Mouse (Mus musculus) liver, embryonic 12.5 days (tissue): ENCODE measurements around the gene Cd101. TPM values are rescaled to one million over a fixed set of nuclear protein-coding genes. Genes with fewer than 3 reads are reported as not detected.

Source experiments
- ATAC-seq: fragments of 200-750 bp; cut with Nextera tagmentation; 2 replicates; pipeline ENCODE4 v1.8.0; 2017; ENCODE audit warnings: moderate number of reproducible peaks, mild to moderate bottlenecking, moderate library complexity
- H3K27ac ChIP-seq: fragments of 300-500 bp; sonication (generic); 2 replicates; pipeline ENCODE4 v1.5.1; 2016; ENCODE audit warnings: mild to moderate bottlenecking
- H3K27me3 ChIP-seq: fragments of 300-500 bp; sonication (generic); replicated peaks from 2 replicates; pipeline ENCODE4 v1.6.1; 2016; ENCODE audit warnings: mild to moderate bottlenecking, moderate library complexity
- H3K36me3 ChIP-seq: fragments of 300-500 bp; sonication (generic); 2 replicates; pipeline ENCODE4 v1.6.1; 2016; ENCODE audit warnings: mild to moderate bottlenecking, moderate library complexity
- H3K4me1 ChIP-seq: fragments of 300-500 bp; sonication (generic); 2 replicates; pipeline ENCODE4 v1.6.1; 2016
- H3K4me2 ChIP-seq: fragments of 300-500 bp; sonication (generic); 2 replicates; pipeline ENCODE4 v1.6.1; 2016; ENCODE audit warnings: mild to moderate bottlenecking, moderate library complexity
- H3K4me3 ChIP-seq: fragments of 300-500 bp; sonication (generic); 2 replicates; pipeline ENCODE4 v1.5.1; 2016; ENCODE audit warnings: mild to moderate bottlenecking, moderate library complexity
- H3K9ac ChIP-seq: fragments of 300-500 bp; sonication (generic); 2 replicates; pipeline ENCODE4 v1.6.1; 2016; ENCODE audit warnings: mild to moderate bottlenecking, moderate library complexity
- H3K9me3 ChIP-seq: fragments of 300-500 bp; sonication (generic); replicated peaks from 2 replicates; pipeline ENCODE4 v1.6.1; 2016; ENCODE audit warnings: mild to moderate bottlenecking, moderate library complexity
- WGBS: fragments of 180-500 bp; shearing (Covaris S2); methylation state at CpG from one replicate; pipeline ENCODE4 v1.1.7; 2016; ENCODE audit not compliant: insufficient replicate concordance; 5-methylcytosine and 5-hydroxymethylcytosine counted together
- polyA plus RNA-seq: library from polyadenylated mRNA; unstranded; fragments of >200 nt; fragmentation: Nextera tagmentation; extraction: Ambion mirVana; gene quantifications from 2 replicates; pipeline ENCODE4 v1.2.1, GENCODE M21; 2016

Gene Cd101
- polyA plus RNA-seq, 1 experiment from 2014 or later = 0.08 TPM

DNA sequence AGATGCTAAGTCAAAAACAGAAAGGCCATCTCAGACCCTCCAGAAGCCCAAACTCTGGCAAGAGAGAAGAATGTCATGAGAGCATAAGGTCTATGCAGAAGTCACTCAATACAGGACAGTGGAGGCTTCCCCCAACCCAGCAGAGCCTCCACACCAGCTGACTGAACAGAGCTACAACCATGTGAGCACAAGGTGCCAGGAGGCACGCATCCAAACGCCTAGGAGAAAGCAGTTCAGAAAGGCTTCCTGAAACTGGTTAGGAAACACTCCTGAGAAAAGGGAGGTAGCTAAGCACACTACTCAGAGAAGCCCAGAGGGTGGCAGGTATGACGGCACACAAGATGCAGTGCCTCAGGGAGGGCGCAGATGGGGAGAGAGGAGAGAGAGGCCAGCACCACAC, 77.8 kb downstream of the Cd101 start:
- Histone ChIP-seq H3K27me3 (no peaks in the 10 kb centered on the region), H3K4me2 (no peak overlapping the region), H3K9ac (no peak overlapping the region), H3K4me1 (no peaks in the 10 kb centered on the region), H3K27ac (no peak overlapping the region), H3K9me3 (no peaks in the 10 kb centered on the region), H3K36me3 (peaks cover 97% of the 10 kb centered on the region), H3K4me3 (no peak overlapping the region)
- 88% methylated on average over 4 of the region's 4 CpGs for WGBS
- no peak for ATAC-seq

DNA sequence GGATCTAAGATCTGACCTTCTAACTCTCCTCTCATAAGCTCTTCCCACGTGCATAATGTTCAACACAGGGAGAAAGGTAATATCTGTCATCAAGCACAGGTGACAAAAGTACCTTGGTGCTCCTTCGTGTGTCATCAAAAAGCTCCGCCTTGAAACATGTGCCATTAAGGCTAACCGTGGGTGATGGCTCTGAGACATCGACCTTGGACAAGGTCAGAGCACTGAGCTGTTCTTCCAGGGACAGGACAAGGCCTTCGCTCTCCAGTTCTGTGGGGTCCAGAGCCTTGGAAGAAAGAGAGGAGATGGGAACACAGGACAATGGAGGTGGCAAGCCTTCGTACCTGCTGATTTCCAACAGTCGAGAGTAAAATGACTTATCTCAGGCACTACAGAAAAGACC, 82.1 kb downstream of the Cd101 start:
- no peaks in the 10 kb centered on the region for H3K27me3 ChIP-seq
- H3K36me3 ChIP-seq = peaks cover 96% of the 10 kb centered on the region
- no peak overlapping the region for H3K27ac ChIP-seq
- WGBS = 87% methylated on average over 8 of the region's 8 CpGs
- no peaks in the 10 kb centered on the region for H3K9me3 ChIP-seq
- H3K4me2 ChIP-seq = no peak overlapping the region
- no peak for ATAC-seq
- H3K4me3 ChIP-seq = no peak overlapping the region
- H3K4me1 ChIP-seq = no peaks in the 10 kb centered on the region
- no peak overlapping the region for H3K9ac ChIP-seq

Other genes with a start within 250 kb of the Cd101 start
- not detected in 2 replicates for gene Vtcn1, start 204.1 kb downstream of the Cd101 start, polyA plus RNA-seq
- 1.0 and 1.2 TPM in 2 replicates for gene Trim45, start 107.4 kb downstream of the Cd101 start, polyA plus RNA-seq
- gene Ttf2, start 59.9 kb downstream of the Cd101 start, polyA plus RNA-seq = 13.8 and 13.9 TPM in 2 replicates
- 0.68 and 0.78 TPM in 2 replicates for gene Ptgfrn, start 80.7 kb upstream of the Cd101 start, polyA plus RNA-seq